Mouse (Mus musculus) kidney, adult 2 months (tissue): Measurements from ENCODE around the gene Ncf1.

Source experiments
- CTCF ChIP-seq: fragments of 200-500 bp; conservative IDR thresholded peaks from 2 replicates; pipeline ENCODE4 v1.5.1; 2011; ENCODE audit warnings: low read depth, mild to moderate bottlenecking, control low read depth, low read length, moderate library complexity, mixed read lengths; ENCODE audit not compliant: insufficient read depth, insufficient read length
- POLR2A ChIP-seq: fragments of 200-500 bp; IDR thresholded peaks from one replicate; pipeline ENCODE4 v1.6.1; 2011; ENCODE audit warnings: low read depth, low read length, control low read depth

- TF ChIP-seq CTCF (no peak), POLR2A (no peak)
These were observed 21.2 kb upstream of the Ncf1 start for GRCm38 (mm10) chr5:134250601-134251000.
